Mouse (Mus musculus): Measurements from ENCODE around the gene Zfp281. TPM values are rescaled to one million over a fixed set of nuclear protein-coding genes. Genes with fewer than 3 reads are reported as not detected.

Zfp281 gene
- polyA plus RNA-seq, 1 experiment from 2014 or later, result 22.7 TPM

- 90% methylated on average over 3 of the region's 3 CpGs for WGBS
- no peak for ATAC-seq (ENCODE audit: low read depth)
Measured at GRCm38 (mm10) chr1:136642701-136643100, 18.0 kb downstream of the Zfp281 start.

GRCm38 (mm10) chr1:136644486-136644885 is 19.8 kb downstream of the Zfp281 start:
- Histone ChIP-seq H3K9ac (replicated peaks; ENCODE audit: low read depth, low read length) (no peak overlapping the region), H3K4me1 (ENCODE audit: control insufficient read depth, insufficient read depth, low read length) (no peaks in the 10 kb centered on the region), H3K9me3 (ENCODE audit: control insufficient read depth, low read length) (no peaks in the 10 kb centered on the region), H3K4me2 (ENCODE audit: low read depth, low read length) (no peak overlapping the region), H3K36me3 (ENCODE audit: control insufficient read depth, insufficient read depth, low read length) (no peaks in the 10 kb centered on the region), H3K4me3 (ENCODE audit: low read depth, low read length) (no peak overlapping the region), H3K27ac (ENCODE audit: low read depth, low read length) (no peak overlapping the region), H3K27me3 (ENCODE audit: control insufficient read depth, insufficient read depth, low read length) (no peaks in the 10 kb centered on the region)
- WGBS, result 55% methylated on average over 4 of the region's 4 CpGs
- ATAC-seq (ENCODE audit: low read depth), result no peak

More at GRCm38 (mm10) chr1:136642701-136643100, 18.0 kb downstream of the Zfp281 start:
- H3K9me3 ChIP-seq (ENCODE audit: control insufficient read depth, low read length), result no peaks in the 10 kb centered on the region
- H3K36me3 ChIP-seq (ENCODE audit: control insufficient read depth, insufficient read depth, low read length), result no peaks in the 10 kb centered on the region
- H3K4me1 ChIP-seq (ENCODE audit: control insufficient read depth, insufficient read depth, low read length), result no peaks in the 10 kb centered on the region
- H3K4me2 ChIP-seq (ENCODE audit: low read depth, low read length), result no peak overlapping the region
- H3K27ac ChIP-seq (ENCODE audit: low read depth, low read length), result no peak overlapping the region
- no peak overlapping the region for H3K4me3 ChIP-seq (ENCODE audit: low read depth, low read length)
- H3K9ac ChIP-seq (replicated peaks; ENCODE audit: low read depth, low read length), result no peak overlapping the region
- no peaks in the 10 kb centered on the region for H3K27me3 ChIP-seq (ENCODE audit: control insufficient read depth, insufficient read depth, low read length)

- Histone ChIP-seq H3K27ac (ENCODE audit: low read depth, low read length) (no peak overlapping the region), H3K4me3 (ENCODE audit: low read depth, low read length) (no peak overlapping the region), H3K9me3 (ENCODE audit: control insufficient read depth, low read length) (no peaks in the 10 kb centered on the region), H3K4me2 (ENCODE audit: low read depth, low read length) (no peak overlapping the region), H3K4me1 (ENCODE audit: control insufficient read depth, insufficient read depth, low read length) (no peaks in the 10 kb centered on the region), H3K9ac (replicated peaks; ENCODE audit: low read depth, low read length) (no peak overlapping the region), H3K27me3 (ENCODE audit: control insufficient read depth, insufficient read depth, low read length) (no peaks in the 10 kb centered on the region), H3K36me3 (ENCODE audit: control insufficient read depth, insufficient read depth, low read length) (no peaks in the 10 kb centered on the region)
- ATAC-seq (ENCODE audit: low read depth), result no peak
- 87% methylated on average over 8 of the region's 8 CpGs for WGBS
Measured at GRCm38 (mm10) chr1:136645849-136646625, 21.3 kb downstream of the Zfp281 start.

DNA sequence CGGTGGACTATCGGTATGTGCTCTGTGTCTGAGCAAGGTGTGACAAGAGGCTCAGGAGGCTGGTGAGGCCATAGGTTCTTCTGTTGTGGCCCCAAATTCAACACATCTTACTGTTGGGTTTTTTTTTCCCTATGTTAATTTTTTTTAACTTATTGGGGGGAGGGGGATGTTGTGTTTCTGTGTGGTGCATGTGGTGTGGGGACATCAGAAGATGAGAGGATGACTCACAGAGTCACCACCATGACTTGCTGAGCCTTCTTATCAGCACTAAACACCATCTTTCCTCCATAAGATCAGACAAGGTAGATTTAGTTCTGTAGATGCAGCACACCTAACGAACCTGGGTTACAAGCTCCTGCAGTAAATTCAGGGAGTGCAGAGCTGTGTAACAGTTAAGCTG is 27.4 kb downstream of the Zfp281 start:
- WGBS, result 93% methylated on average over 3 of the region's 3 CpGs
- Histone ChIP-seq H3K9ac (replicated peaks; ENCODE audit: low read depth, low read length) (no peak overlapping the region), H3K27ac (ENCODE audit: low read depth, low read length) (no peak overlapping the region), H3K36me3 (ENCODE audit: control insufficient read depth, insufficient read depth, low read length) (no peaks in the 10 kb centered on the region), H3K9me3 (ENCODE audit: control insufficient read depth, low read length) (no peaks in the 10 kb centered on the region), H3K4me3 (ENCODE audit: low read depth, low read length) (no peak overlapping the region), H3K27me3 (ENCODE audit: control insufficient read depth, insufficient read depth, low read length) (no peaks in the 10 kb centered on the region), H3K4me2 (ENCODE audit: low read depth, low read length) (no peak overlapping the region), H3K4me1 (ENCODE audit: control insufficient read depth, insufficient read depth, low read length) (no peaks in the 10 kb centered on the region)
- no peak for ATAC-seq (ENCODE audit: low read depth)

- Histone ChIP-seq H3K4me1 (ENCODE audit: control insufficient read depth, insufficient read depth, low read length) (no peaks in the 10 kb centered on the region), H3K27me3 (ENCODE audit: control insufficient read depth, insufficient read depth, low read length) (no peaks in the 10 kb centered on the region), H3K27ac (ENCODE audit: low read depth, low read length) (no peak overlapping the region), H3K4me2 (ENCODE audit: low read depth, low read length) (no peak overlapping the region), H3K4me3 (ENCODE audit: low read depth, low read length) (no peak overlapping the region), H3K36me3 (ENCODE audit: control insufficient read depth, insufficient read depth, low read length) (no peaks in the 10 kb centered on the region), H3K9me3 (ENCODE audit: control insufficient read depth, low read length) (no peaks in the 10 kb centered on the region), H3K9ac (replicated peaks; ENCODE audit: low read depth, low read length) (no peak overlapping the region)
- ATAC-seq (ENCODE audit: low read depth), result no peak
- whole genome bisulfite sequencing, result 86% methylated on average over 8 of the region's 8 CpGs
Measured at GRCm38 (mm10) chr1:136653526-136653925, 28.8 kb downstream of the Zfp281 start.

DNA sequence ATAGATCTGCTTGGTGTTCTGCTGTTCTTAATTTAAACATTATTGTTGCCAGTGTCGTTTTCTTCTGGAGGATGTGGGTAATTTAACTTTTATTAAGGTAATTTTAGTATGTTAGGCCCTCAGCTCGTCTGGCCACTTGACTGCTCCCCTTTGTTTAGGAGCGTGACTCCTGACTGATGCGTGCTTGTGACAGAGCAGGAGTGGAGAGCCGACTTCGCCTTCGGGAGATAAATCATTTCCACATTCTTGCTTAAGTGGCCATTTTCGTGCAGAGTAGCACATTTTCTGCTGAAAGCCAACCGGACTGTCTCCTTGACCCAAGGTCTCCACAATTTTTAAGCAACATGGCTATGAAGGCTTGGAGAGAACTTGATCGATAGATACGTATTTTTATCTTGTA is 29.7 kb downstream of the Zfp281 start:
- ATAC-seq (ENCODE audit: low read depth), result no peak
- Histone ChIP-seq H3K27me3 (ENCODE audit: control insufficient read depth, insufficient read depth, low read length) (no peaks in the 10 kb centered on the region), H3K4me3 (ENCODE audit: low read depth, low read length) (no peak overlapping the region), H3K4me2 (ENCODE audit: low read depth, low read length) (no peak overlapping the region), H3K27ac (ENCODE audit: low read depth, low read length) (no peak overlapping the region), H3K4me1 (ENCODE audit: control insufficient read depth, insufficient read depth, low read length) (no peaks in the 10 kb centered on the region), H3K9me3 (ENCODE audit: control insufficient read depth, low read length) (no peaks in the 10 kb centered on the region), H3K36me3 (ENCODE audit: control insufficient read depth, insufficient read depth, low read length) (no peaks in the 10 kb centered on the region), H3K9ac (replicated peaks; ENCODE audit: low read depth, low read length) (no peak overlapping the region)
- WGBS, result 32% methylated on average over 11 of the region's 11 CpGs

- WGBS, result 85% methylated on average over 7 of the region's 7 CpGs
- H3K9me3 ChIP-seq (ENCODE audit: control insufficient read depth, low read length), result no peaks in the 10 kb centered on the region
- H3K4me3 ChIP-seq (ENCODE audit: low read depth, low read length), result no peak overlapping the region
- ATAC-seq (ENCODE audit: low read depth), result no peak
- no peaks in the 10 kb centered on the region for H3K4me1 ChIP-seq (ENCODE audit: control insufficient read depth, insufficient read depth, low read length)
- no peak overlapping the region for H3K4me2 ChIP-seq (ENCODE audit: low read depth, low read length)
- no peaks in the 10 kb centered on the region for H3K36me3 ChIP-seq (ENCODE audit: control insufficient read depth, insufficient read depth, low read length)
- no peak overlapping the region for H3K27ac ChIP-seq (ENCODE audit: low read depth, low read length)
- H3K9ac ChIP-seq (replicated peaks; ENCODE audit: low read depth, low read length), result no peak overlapping the region
- no peaks in the 10 kb centered on the region for H3K27me3 ChIP-seq (ENCODE audit: control insufficient read depth, insufficient read depth, low read length)
Measured at GRCm38 (mm10) chr1:136656619-136657018, 31.9 kb downstream of the Zfp281 start.

DNA sequence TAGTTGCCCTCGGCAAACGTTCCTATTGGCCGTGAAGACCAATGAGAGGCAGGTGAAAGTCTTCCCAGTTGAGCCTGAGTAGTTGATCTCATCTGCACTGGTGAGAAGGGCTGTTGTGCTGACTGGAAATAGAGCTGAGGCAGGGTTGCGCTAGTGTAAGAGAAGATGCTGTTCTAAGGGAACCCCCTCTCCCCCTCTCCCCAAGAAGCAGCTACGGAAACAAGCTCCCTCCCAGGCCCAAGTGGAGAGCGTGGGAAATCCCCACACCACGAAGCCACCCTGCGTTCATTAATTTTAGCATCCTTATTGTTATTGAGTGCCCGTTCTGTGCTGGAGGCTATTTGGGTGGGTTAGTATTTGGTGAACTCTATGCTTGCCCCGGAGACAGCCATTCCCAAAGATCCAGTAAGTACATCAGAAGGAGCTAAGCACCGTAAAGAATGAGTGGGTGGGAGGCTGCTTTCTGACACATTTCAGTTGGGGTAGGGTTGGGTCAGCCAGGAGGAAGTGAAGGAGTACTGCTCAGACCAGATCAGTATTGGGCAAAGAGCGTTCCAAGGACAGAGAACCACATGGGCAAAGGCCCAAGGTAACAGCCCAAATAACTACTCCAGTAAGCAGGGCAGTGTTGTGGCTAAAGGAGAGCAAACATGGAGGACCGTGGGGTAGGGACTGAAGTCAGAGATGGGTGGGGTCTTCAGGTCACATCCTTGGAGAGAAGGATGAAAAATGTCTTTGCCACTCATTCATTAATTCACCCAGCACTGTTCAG is 33.9 kb downstream of the Zfp281 start:
- no peak overlapping the region for H3K4me2 ChIP-seq (ENCODE audit: low read depth, low read length)
- H3K9ac ChIP-seq (replicated peaks; ENCODE audit: low read depth, low read length), result no peak overlapping the region
- H3K27ac ChIP-seq (ENCODE audit: low read depth, low read length), result no peak overlapping the region
- no peaks in the 10 kb centered on the region for H3K4me1 ChIP-seq (ENCODE audit: control insufficient read depth, insufficient read depth, low read length)
- H3K9me3 ChIP-seq (ENCODE audit: control insufficient read depth, low read length), result no peaks in the 10 kb centered on the region
- no peak for ATAC-seq (ENCODE audit: low read depth)
- H3K4me3 ChIP-seq (ENCODE audit: low read depth, low read length), result no peak overlapping the region
- no peaks in the 10 kb centered on the region for H3K27me3 ChIP-seq (ENCODE audit: control insufficient read depth, insufficient read depth, low read length)
- H3K36me3 ChIP-seq (ENCODE audit: control insufficient read depth, insufficient read depth, low read length), result no peaks in the 10 kb centered on the region
- WGBS, result 90% methylated on average over 13 of the region's 13 CpGs

DNA sequence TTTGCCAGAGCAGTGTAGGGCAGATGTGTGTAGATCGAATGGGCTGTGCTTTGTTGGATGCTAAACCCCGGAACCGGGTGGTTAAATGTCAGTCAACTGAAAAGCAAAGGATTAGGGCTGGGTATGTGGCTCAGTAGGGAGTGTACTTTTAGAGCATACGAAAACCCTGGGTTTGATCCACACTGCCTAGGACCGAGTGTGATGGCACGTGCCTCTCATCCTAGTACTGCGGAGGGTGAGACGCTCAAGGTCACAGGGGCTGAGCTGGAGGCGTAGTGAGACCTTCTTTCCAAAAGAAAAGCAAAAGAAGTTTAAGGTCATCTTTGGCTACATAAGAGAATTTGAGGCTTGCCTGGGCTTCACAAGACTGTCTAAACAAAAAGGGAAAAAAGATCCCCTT is 34.6 kb downstream of the Zfp281 start:
- no peaks in the 10 kb centered on the region for H3K4me1 ChIP-seq (ENCODE audit: control insufficient read depth, insufficient read depth, low read length)
- H3K9ac ChIP-seq (replicated peaks; ENCODE audit: low read depth, low read length), result no peak overlapping the region
- H3K4me3 ChIP-seq (ENCODE audit: low read depth, low read length), result no peak overlapping the region
- ATAC-seq (ENCODE audit: low read depth), result no peak
- H3K27ac ChIP-seq (ENCODE audit: low read depth, low read length), result no peak overlapping the region
- WGBS, result 88% methylated on average over 9 of the region's 9 CpGs
- no peaks in the 10 kb centered on the region for H3K36me3 ChIP-seq (ENCODE audit: control insufficient read depth, insufficient read depth, low read length)
- no peaks in the 10 kb centered on the region for H3K9me3 ChIP-seq (ENCODE audit: control insufficient read depth, low read length)
- H3K27me3 ChIP-seq (ENCODE audit: control insufficient read depth, insufficient read depth, low read length), result no peaks in the 10 kb centered on the region
- no peak overlapping the region for H3K4me2 ChIP-seq (ENCODE audit: low read depth, low read length)

Measured in neural tube, embryonic 14.5 days (tissue).